ENCODE assay signal across 19 mouse cellular contexts in genomic region chr2:30859782-30860181, GRCm38 (mm10). TPM values are rescaled to one million over a fixed set of nuclear protein-coding genes. Genes with fewer than 3 reads are reported as not detected.
"Had no signal": no experiment of that assay in that cellular context is flagged by ENCODE, and none has a peak within 500 bp of the region (broad histone marks: within the 10 kb centered on the region; RNA-seq: fewer than 3 reads in every experiment).

No protein-coding gene starts in this region.

- H3K9me3 ChIP-seq: liver, embryonic 13.5 days; lung, embryonic 15.5 days; megakaryocyte, embryonic 14.5 days; midbrain, embryonic 15.5 days; neural tube, embryonic 13.5 days; stomach, embryonic 15.5 days had no signal

- H3K36me3 ChIP-seq: liver, embryonic 13.5 days; lung, embryonic 15.5 days; midbrain, embryonic 15.5 days; neural tube, embryonic 13.5 days; stomach, embryonic 15.5 days had no signal

- DNase-seq: kidney, adult 9 months; kidney, postnatal 10 days; kidney, postnatal 4 days; liver; liver, embryonic 13.5 days; liver, postnatal 0 days; lung, postnatal 14 days; right cerebral cortex, postnatal 14 days; thymus, adult 2 months; thymus, postnatal 25 days had no signal

- H3K4me2 ChIP-seq: liver, embryonic 13.5 days; lung, embryonic 15.5 days; midbrain, embryonic 11.5 days; midbrain, embryonic 15.5 days; neural tube, embryonic 13.5 days; stomach, embryonic 15.5 days had no signal

- H3K27ac ChIP-seq: layer of hippocampus, adult 2 months; liver, embryonic 13.5 days; lung, embryonic 15.5 days; macrophage; midbrain, embryonic 15.5 days; neural tube, embryonic 13.5 days; stomach, embryonic 15.5 days had no signal

- H3K9ac ChIP-seq: liver, embryonic 13.5 days; liver, postnatal 0 days; lung, embryonic 15.5 days; midbrain, embryonic 15.5 days; neural tube, embryonic 13.5 days; stomach, embryonic 15.5 days had no signal

- H3K4me3 ChIP-seq: layer of hippocampus, adult 2 months; liver, embryonic 13.5 days; lung, embryonic 15.5 days; megakaryocyte, embryonic 14.5 days; midbrain, embryonic 15.5 days; neural tube, embryonic 13.5 days; stomach, embryonic 15.5 days had no signal

- ATAC-seq: liver, postnatal 0 days; midbrain, embryonic 15.5 days had no signal

- H3K27me3 ChIP-seq: midbrain, embryonic 15.5 days had no signal

RNA-seq across cellular contexts. Expression of gene Prrx2, which starts 25.0 kb away (rescaled TPM):
- total RNA-seq: monocyte, adult 5-6 weeks had no signal
- polyA plus RNA-seq: macrophage had no signal

RNA-seq across cellular contexts. Expression of gene 1700001O22Rik, which starts 56.3 kb away (rescaled TPM):
- total RNA-seq: monocyte, adult 5-6 weeks had no signal
- polyA plus RNA-seq: liver, postnatal 0 days; macrophage had no signal
